Mouse (Mus musculus) heart, embryonic 12.5 days (tissue): Measurements from ENCODE around the gene Nlrp4e. TPM values are rescaled to one million over a fixed set of nuclear protein-coding genes. Genes with fewer than 3 reads are reported as not detected.
"Not testable (repeated sequence)": the region's sequence is repeated elsewhere in the genome, so short reads cannot be mapped to it uniquely, and the experiment has no call there.

Experiments used
- ATAC-seq: fragments of 200-750 bp; cut with Nextera tagmentation; 2 replicates; pipeline ENCODE4 v1.8.0; 2017; ENCODE audit warnings: moderate TSS enrichment, moderate library complexity; ENCODE audit not compliant: insufficient number of reproducible peaks, low FRiP score
- H3K27ac ChIP-seq: fragments of 300-500 bp; sonication (generic); 2 replicates; pipeline ENCODE4 v1.5.1; 2016; ENCODE audit warnings: mild to moderate bottlenecking, moderate library complexity; ENCODE audit not compliant: poor library complexity, severe bottlenecking
- H3K27me3 ChIP-seq: fragments of 300-500 bp; sonication (generic); replicated peaks from 2 replicates; pipeline ENCODE4 v1.6.1; 2016; ENCODE audit warnings: mild to moderate bottlenecking, moderate library complexity
- H3K36me3 ChIP-seq: fragments of 300-500 bp; sonication (generic); 2 replicates; pipeline ENCODE4 v1.6.1; 2016; ENCODE audit warnings: mild to moderate bottlenecking, moderate library complexity
- H3K4me1 ChIP-seq: fragments of 300-500 bp; sonication (generic); replicated peaks from 2 replicates; pipeline ENCODE4 v1.6.1; 2016; ENCODE audit warnings: mild to moderate bottlenecking
- H3K4me2 ChIP-seq: fragments of 300-500 bp; sonication (generic); 2 replicates; pipeline ENCODE4 v1.6.1; 2016; ENCODE audit warnings: mild to moderate bottlenecking, moderate library complexity
- H3K4me3 ChIP-seq: fragments of 300-500 bp; sonication (generic); 2 replicates; pipeline ENCODE4 v1.5.1; 2016; ENCODE audit warnings: mild to moderate bottlenecking
- H3K9ac ChIP-seq: fragments of 300-500 bp; sonication (generic); 2 replicates; pipeline ENCODE4 v1.6.1; 2016; ENCODE audit warnings: mild to moderate bottlenecking, moderate library complexity
- H3K9me3 ChIP-seq: fragments of 300-500 bp; sonication (generic); replicated peaks from 2 replicates; pipeline ENCODE4 v1.6.1; 2016; ENCODE audit warnings: mild to moderate bottlenecking, moderate library complexity
- WGBS: fragments of 180-500 bp; shearing (Covaris S2); methylation state at CpG from one replicate; pipeline ENCODE4 v1.1.7; 2016; 5-methylcytosine and 5-hydroxymethylcytosine counted together
- microRNA-seq: library from miRNA; unstranded; fragments of <30 nt; microRNA quantifications from one replicate; pipeline ENCODE4, GENCODE M21; 2017
- polyA plus RNA-seq: library from polyadenylated mRNA; unstranded; fragments of >200 nt; fragmentation: Nextera tagmentation; extraction: Ambion mirVana; gene quantifications from 2 replicates; pipeline ENCODE4 v1.2.1, GENCODE M21; 2016

Gene Nlrp4e
- polyA plus RNA-seq = not detected in 2 replicates

GRCm38 (mm10) chr7:23300892-23301291, at the start of gene Nlrp4e:
TSS of gene Nlrp4e (plus strand) at chr7:23301192.
- peaks cover 17% of the 10 kb centered on the region for H3K9me3 ChIP-seq
- not testable (repeated sequence) for H3K4me3 ChIP-seq, H3K9ac ChIP-seq, H3K27ac ChIP-seq, H3K4me1 ChIP-seq, H3K27me3 ChIP-seq, H3K36me3 ChIP-seq, ATAC-seq, H3K4me2 ChIP-seq
- WGBS = 70% methylated on average over 3 of the region's 3 CpGs

DNA sequence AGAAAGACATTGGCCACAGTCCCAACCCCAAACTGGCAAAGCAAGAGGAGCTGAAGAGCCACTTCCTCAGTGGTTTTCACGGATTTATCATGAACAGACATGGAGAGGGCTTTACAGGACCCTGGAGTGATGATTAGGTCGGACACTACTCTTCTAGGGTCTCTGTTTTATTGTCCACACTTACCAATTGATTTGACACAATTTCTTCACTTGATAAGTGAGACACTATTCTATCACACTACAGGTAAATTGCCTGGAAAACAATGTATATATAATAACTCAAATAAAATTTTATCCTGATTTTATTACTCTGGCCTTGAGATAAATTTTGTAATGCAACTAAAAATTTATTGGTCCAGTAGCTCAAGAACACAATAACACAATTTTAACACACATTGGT, 49.4 kb upstream of the Nlrp4e start, which contains the start of gene Vmn1r166:
Vmn1r166 (minus strand) TSS at position 101 of the 400 bp plus-strand sequence.
- H3K9me3 ChIP-seq, H3K27ac ChIP-seq, H3K9ac ChIP-seq, H3K36me3 ChIP-seq, H3K4me2 ChIP-seq, H3K27me3 ChIP-seq, H3K4me3 ChIP-seq, ATAC-seq, H3K4me1 ChIP-seq: not testable (repeated sequence)
- no CpG with 5 or more reads among the region's 2 CpGs for WGBS

DNA sequence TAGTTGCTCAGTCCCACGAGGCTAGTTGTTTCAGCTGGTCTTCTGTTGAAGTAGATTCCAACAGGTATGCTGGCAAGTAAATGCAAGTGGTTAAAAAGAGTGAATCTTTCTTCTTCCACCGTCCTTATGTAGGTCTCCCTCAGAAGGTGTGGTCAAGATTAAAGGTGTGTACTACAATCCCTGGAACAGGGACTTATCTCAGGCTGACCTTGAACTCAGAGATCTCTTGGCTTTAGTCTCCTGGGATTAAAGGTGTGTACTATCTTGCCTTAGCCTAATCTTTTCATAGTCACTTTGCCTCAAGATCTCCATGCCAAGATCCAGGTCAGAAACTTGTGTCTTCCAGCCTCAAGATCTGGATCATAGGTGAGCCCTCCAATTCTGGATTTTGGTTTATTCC, 22.2 kb upstream of the Nlrp4e start, which contains the start of gene Gm6902:
Gm6902 (minus strand) TSS at position 101 of the 400 bp plus-strand sequence.
- not testable (repeated sequence) for H3K9ac ChIP-seq, H3K27me3 ChIP-seq, H3K27ac ChIP-seq, H3K4me3 ChIP-seq, ATAC-seq, H3K36me3 ChIP-seq, H3K4me1 ChIP-seq, H3K9me3 ChIP-seq, H3K4me2 ChIP-seq
- no CpG with 5 or more reads among the region's 2 CpGs for WGBS

- not testable (repeated sequence) for H3K27ac ChIP-seq, H3K4me3 ChIP-seq, H3K4me1 ChIP-seq, H3K36me3 ChIP-seq, H3K27me3 ChIP-seq, H3K4me2 ChIP-seq, ATAC-seq, H3K9ac ChIP-seq
- 85% methylated on average over 13 of the region's 13 CpGs for WGBS
- H3K9me3 ChIP-seq = peaks cover 43% of the 10 kb centered on the region
Measured at GRCm38 (mm10) chr7:23358311-23358710, 57.3 kb downstream of the Nlrp4e start.

- 64% methylated on average over 10 of the region's 10 CpGs for WGBS
- Histone ChIP-seq H3K9me3 (peaks cover 40% of the 10 kb centered on the region), H3K4me3 (no peak within 1 kb of the TSS), H3K4me2 (no peak within 1 kb of the TSS), H3K4me1 (no peaks in the 10 kb centered on the region), H3K9ac (no peak within 1 kb of the TSS), H3K27me3 (no peaks in the 10 kb centered on the region), H3K27ac (no peak within 1 kb of the TSS), H3K36me3 (no peaks in the 10 kb centered on the region)
- ATAC-seq = no peak
Measured at GRCm38 (mm10) chr7:23385589-23385988, 84.6 kb downstream of the Nlrp4e start, which contains the start of gene Nlrp5. TSS of gene Nlrp5 (plus strand) at chr7:23385889.

Small RNA genes lying within 50 kb of the gene (microRNA-seq; reads per million reads assigned to microRNA genes)
- gene Gm25196 = not detected

Other genes starting within 250 kb of the Nlrp4e start
- not detected in 2 replicates for gene Vmn1r163, start 245.7 kb upstream of the Nlrp4e start, polyA plus RNA-seq
- not detected in 2 replicates for gene Gm8720, start 233.7 kb upstream of the Nlrp4e start, polyA plus RNA-seq
- not detected in 2 replicates for gene Gm10662, start 156.7 kb upstream of the Nlrp4e start, polyA plus RNA-seq
- not detected in 2 replicates for gene Vmn1r165, start 83.9 kb upstream of the Nlrp4e start, polyA plus RNA-seq
- not detected in 2 replicates for gene Vmn1r166, start 49.5 kb upstream of the Nlrp4e start, polyA plus RNA-seq
- not detected in 2 replicates for gene Gm6902, start 22.3 kb upstream of the Nlrp4e start, polyA plus RNA-seq
- gene Nlrp5, start 84.7 kb downstream of the Nlrp4e start, polyA plus RNA-seq = not detected in 2 replicates
- gene Vmn1r167, start 206.0 kb downstream of the Nlrp4e start, polyA plus RNA-seq = not detected in 2 replicates
- gene Vmn1r168, start 238.5 kb downstream of the Nlrp4e start, polyA plus RNA-seq = not detected in 2 replicates